Mouse (Mus musculus) lung, postnatal 14 days (tissue): Measurements from ENCODE around the gene Mocs3.

Source experiments
- DNase-seq: peaks from one replicate; pipeline ENCODE4 v3.0.0; 2021

Gene Mocs3

GRCm38 (mm10) chr2:168230026-168230728 is at the start of gene Mocs3, which contains the start of the genes Gm20716 and Dpm1:
Mocs3 (plus strand) TSS chr2:168230622.
Gm20716 (minus strand) TSS chr2:168230364.
Dpm1 (minus strand) TSS chr2:168230591.
- DNase-seq, result peak; percentile 84

GRCm38 (mm10) chr2:168191856-168192255 is 38.6 kb upstream of the Mocs3 start:
- no peak for DNase-seq

GRCm38 (mm10) chr2:168193685-168194084 is 36.7 kb upstream of the Mocs3 start:
- no peak for DNase-seq

- DNase-seq, result no peak
Observed at GRCm38 (mm10) chr2:168195721-168196120, 34.7 kb upstream of the Mocs3 start.

GRCm38 (mm10) chr2:168198421-168198820 is 32.0 kb upstream of the Mocs3 start:
- DNase-seq, result no peak

GRCm38 (mm10) chr2:168199476-168199875 is 30.9 kb upstream of the Mocs3 start:
- DNase-seq, result no peak

GRCm38 (mm10) chr2:168200014-168200691 is 30.3 kb upstream of the Mocs3 start:
- no peak for DNase-seq

GRCm38 (mm10) chr2:168204476-168204999 is 25.9 kb upstream of the Mocs3 start:
- no peak for DNase-seq

GRCm38 (mm10) chr2:168205265-168205664 is 25.2 kb upstream of the Mocs3 start:
- DNase-seq, result peak; percentile 92

- peak; percentile 14 for DNase-seq
Observed at GRCm38 (mm10) chr2:168205681-168206631, 24.5 kb upstream of the Mocs3 start.

- DNase-seq, result peak; percentile 97
Observed at GRCm38 (mm10) chr2:168206725-168207644, 23.4 kb upstream of the Mocs3 start, which contains the start of gene Adnp. Adnp (minus strand) TSS chr2:168207112.

GRCm38 (mm10) chr2:168207883-168208282 is 22.5 kb upstream of the Mocs3 start:
- DNase-seq, result no peak

GRCm38 (mm10) chr2:168213788-168214397 is 16.5 kb upstream of the Mocs3 start:
- no peak for DNase-seq

- DNase-seq, result no peak
Observed at GRCm38 (mm10) chr2:168223326-168223725, 7.1 kb upstream of the Mocs3 start.

GRCm38 (mm10) chr2:168229116-168230025 is 1.1 kb upstream of the Mocs3 start:
- peak; percentile 30 for DNase-seq

- peak; percentile 6 for DNase-seq
Observed at GRCm38 (mm10) chr2:168230773-168231470, 500 bp downstream of the Mocs3 start.

- DNase-seq, result no peak
Observed at GRCm38 (mm10) chr2:168231471-168231829, 1.0 kb downstream of the Mocs3 start.

GRCm38 (mm10) chr2:168233286-168233685 is 2.9 kb downstream of the Mocs3 start:
- DNase-seq, result no peak

GRCm38 (mm10) chr2:168238335-168238734 is 7.9 kb downstream of the Mocs3 start:
- no peak for DNase-seq
